Mouse (Mus musculus) left cerebral cortex, postnatal 36 days (tissue): ENCODE measurements around the gene Nme4. TPM values are rescaled to one million over a fixed set of nuclear protein-coding genes. Genes with fewer than 3 reads are reported as not detected.

ENCODE experiments used
- DNase-seq, 2 experiments: peaks; one replicate each; pipeline ENCODE4 v3.0.0; 2021 to 2022; ENCODE audit warnings: low spot score in 2 of 2, mixed read lengths in 1 of 2
- intact Hi-C: fragments of 180-260 bp; cut with DNase I; formaldehyde crosslinking; loops from one replicate; pipeline ENCODE4 v1.15.1; 2025
- total RNA-seq, 2 experiments: library from RNA; stranded (reverse); gene quantifications; 2 replicates each; pipeline ENCODE4 v1.2.3; 2021

Nme4 gene
- total RNA-seq, 2 experiments from 2014 or later = 3.5 to 4.4 TPM

GRCm38 (mm10) chr17:26070136-26070535 is 25.3 kb downstream of the Nme4 start:
- intact Hi-C loops = no loop called here

GRCm38 (mm10) chr17:26068831-26069739 is 26.3 kb downstream of the Nme4 start, which contains the start of gene Rab11fip3:
Gene Rab11fip3, minus strand, starts transcription at chr17:26069555.
- intact Hi-C loops = no loop called here
- DNase-seq = peak; percentile 84 to 85

More at GRCm38 (mm10) chr17:26070136-26070535, 25.3 kb downstream of the Nme4 start:
- DNase-seq = no peak

- intact Hi-C loops = no loop called here
- peak; percentile 20 to 26 for DNase-seq
Observed at GRCm38 (mm10) chr17:26068024-26068830, 27.2 kb downstream of the Nme4 start.

GRCm38 (mm10) chr17:26066488-26067020 is 28.8 kb downstream of the Nme4 start:
- no peak for DNase-seq
- intact Hi-C loops = no loop called here

GRCm38 (mm10) chr17:26064916-26065315 is 30.5 kb downstream of the Nme4 start:
- DNase-seq = no peak
- intact Hi-C loops = no loop called here

GRCm38 (mm10) chr17:26057787-26058567 is 37.4 kb downstream of the Nme4 start:
- intact Hi-C loops = no loop called here
- DNase-seq = no peak

GRCm38 (mm10) chr17:26057278-26057677 is 38.1 kb downstream of the Nme4 start:
- intact Hi-C loops = no loop called here
- peak; percentile 29 to 72 for DNase-seq

GRCm38 (mm10) chr17:26055164-26055563 is 40.2 kb downstream of the Nme4 start:
- DNase-seq = no peak
- intact Hi-C loops = no loop called here

GRCm38 (mm10) chr17:26054133-26054845 is 41.1 kb downstream of the Nme4 start:
- no peak for DNase-seq
- intact Hi-C loops = no loop called here

- no peak for DNase-seq
- intact Hi-C loops = no loop called here
Observed at GRCm38 (mm10) chr17:26052706-26053105, 42.7 kb downstream of the Nme4 start.

GRCm38 (mm10) chr17:26052074-26052473 is 43.3 kb downstream of the Nme4 start:
- intact Hi-C loops = no loop called here

GRCm38 (mm10) chr17:26048118-26048517 is 47.3 kb downstream of the Nme4 start:
- intact Hi-C loops = no loop called here
- DNase-seq = peak in 1 of 2 experiments; percentile 25

More at GRCm38 (mm10) chr17:26052074-26052473, 43.3 kb downstream of the Nme4 start:
- DNase-seq = no peak

- intact Hi-C loops = no loop called here
- DNase-seq = no peak
Observed at GRCm38 (mm10) chr17:26046253-26046997, 49.0 kb downstream of the Nme4 start.

GRCm38 (mm10) chr17:26045285-26045684 is 50.1 kb downstream of the Nme4 start:
- intact Hi-C loops = no loop called here
- no peak for DNase-seq

- intact Hi-C loops = no loop called here
- DNase-seq = peak; percentile 61 to 63
Observed at GRCm38 (mm10) chr17:26043249-26043636, 52.2 kb downstream of the Nme4 start.

GRCm38 (mm10) chr17:26042599-26043248 is 52.7 kb downstream of the Nme4 start:
- DNase-seq = peak; percentile 38 to 43
- intact Hi-C loops = no loop called here
